Mouse (Mus musculus) lung, adult 2 months (tissue): Measurements from ENCODE around the gene Srebf1.

Experiments
- CTCF ChIP-seq: fragments of 200-500 bp; IDR thresholded peaks from 2 replicates; pipeline ENCODE4 v1.5.1; 2011; ENCODE audit warnings: mild to moderate bottlenecking, low read length, control low read depth; ENCODE audit not compliant: insufficient read depth
- POLR2A ChIP-seq: fragments of 200-500 bp; IDR thresholded peaks from 2 replicates; pipeline ENCODE4 v1.6.1; 2011; ENCODE audit warnings: low read depth, mild to moderate bottlenecking, control low read depth, low read length, borderline replicate concordance; ENCODE audit errors: extremely low read depth

DNA sequence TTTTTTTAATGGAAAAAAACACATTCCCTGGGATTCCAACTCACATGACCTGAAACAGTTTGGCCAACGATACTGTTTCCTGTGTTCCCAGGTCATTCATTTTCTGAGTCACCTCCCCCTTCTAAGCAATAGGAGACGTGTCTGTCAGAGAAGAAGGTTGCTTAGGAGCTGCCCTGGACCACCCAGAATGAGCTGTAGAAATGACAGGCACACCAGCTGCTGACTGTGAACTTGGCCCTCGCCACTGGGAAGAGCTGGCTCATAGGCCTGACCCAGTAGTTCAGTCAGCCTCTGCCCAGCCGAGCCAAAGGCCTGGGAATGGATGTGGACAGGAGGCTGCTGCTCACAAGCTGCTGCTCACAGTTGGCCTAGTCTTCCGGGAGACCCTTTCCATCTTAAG is 57.3 kb downstream of the Srebf1 start:
- TF ChIP-seq CTCF: no peak
- no peak for TF ChIP-seq POLR2A
